In the genomic region with DNA sequence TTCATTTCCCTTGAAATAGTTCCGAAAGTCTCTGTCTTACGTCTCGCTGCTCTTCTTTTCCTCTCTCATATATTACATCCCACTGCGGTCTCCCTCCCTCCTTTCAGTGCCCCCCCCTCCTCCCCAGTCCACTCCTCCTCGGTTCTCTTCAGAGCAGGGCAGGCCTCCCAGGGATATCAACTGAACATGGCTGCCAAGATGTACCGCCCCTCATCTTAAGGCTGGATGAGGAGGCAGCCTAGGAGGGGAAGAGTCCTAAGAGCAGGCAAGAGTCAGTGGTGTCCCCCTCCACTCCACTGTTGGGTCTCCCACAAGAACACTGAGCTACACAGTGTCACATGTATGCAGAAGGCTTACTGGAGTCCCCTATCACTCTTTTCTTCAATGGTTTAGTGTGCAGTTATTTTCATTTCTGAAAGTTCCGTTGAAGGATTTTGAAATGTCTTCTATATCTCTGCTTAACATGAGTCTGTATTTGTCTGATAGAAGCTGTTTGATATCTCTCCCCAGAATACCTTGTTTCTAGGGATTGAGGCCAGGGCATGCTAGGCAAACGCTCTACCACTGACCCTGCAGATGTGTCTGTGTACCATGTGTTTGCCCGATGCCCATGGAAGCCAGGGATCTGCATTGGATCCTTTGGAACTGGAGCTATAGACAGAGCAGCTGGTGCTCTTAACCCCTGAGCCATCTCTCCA, we compare ENCODE assay signal across 19 mouse cellular contexts. TPM values are rescaled to one million over a fixed set of nuclear protein-coding genes. Genes with fewer than 3 reads are reported as not detected.
"Had no signal": no experiment of that assay in that cellular context is flagged by ENCODE, and none has a peak within 500 bp of the region (broad histone marks: within the 10 kb centered on the region; RNA-seq: fewer than 3 reads in every experiment).

No protein-coding gene starts in this region.

- H3K4me1 ChIP-seq: kidney, embryonic 15.5 days; limb, embryonic 10.5 days; limb, embryonic 13.5 days; lung, embryonic 15.5 days; midbrain, embryonic 12.5 days; midbrain, embryonic 15.5 days; neural tube, embryonic 12.5 days; neural tube, embryonic 15.5 days had no signal

- H3K27me3 ChIP-seq: kidney, embryonic 15.5 days; limb, embryonic 13.5 days; lung, embryonic 15.5 days; midbrain, embryonic 12.5 days; midbrain, embryonic 15.5 days; neural tube, embryonic 12.5 days; neural tube, embryonic 15.5 days had no signal

- ATAC-seq: inflammation-experienced regulatory T-cells, adult 6 months; intestine, postnatal 0 days; midbrain, embryonic 15.5 days had no signal

- H3K4me2 ChIP-seq: kidney, embryonic 15.5 days; limb, embryonic 13.5 days; lung, embryonic 15.5 days; midbrain, embryonic 12.5 days; midbrain, embryonic 15.5 days; neural tube, embryonic 12.5 days; neural tube, embryonic 15.5 days had no signal

- DNase-seq: kidney, adult 2 months; kidney, postnatal 10 days; kidney, postnatal 36 days; lung, postnatal 10 days; lung, postnatal 36 days; thymus, adult 2 months; thymus, postnatal 14 days; thymus, postnatal 4 days had no signal

- H3K27ac ChIP-seq: kidney, embryonic 15.5 days; limb, embryonic 10.5 days; limb, embryonic 13.5 days; lung, embryonic 15.5 days; midbrain, embryonic 12.5 days; midbrain, embryonic 15.5 days; neural tube, embryonic 12.5 days; neural tube, embryonic 15.5 days had no signal

- H3K9ac ChIP-seq: kidney, embryonic 15.5 days; limb, embryonic 13.5 days; lung, embryonic 15.5 days; midbrain, embryonic 12.5 days; midbrain, embryonic 15.5 days; neural tube, embryonic 12.5 days; neural tube, embryonic 15.5 days had no signal

- H3K9me3 ChIP-seq: kidney, embryonic 15.5 days; limb, embryonic 10.5 days; limb, embryonic 13.5 days; lung, embryonic 15.5 days; midbrain, embryonic 12.5 days; midbrain, embryonic 15.5 days; neural tube, embryonic 12.5 days; neural tube, embryonic 15.5 days had no signal

- H3K4me3 ChIP-seq: kidney, embryonic 15.5 days; limb, embryonic 10.5 days; limb, embryonic 13.5 days; lung, embryonic 15.5 days; midbrain, embryonic 12.5 days; midbrain, embryonic 15.5 days; neural tube, embryonic 12.5 days; neural tube, embryonic 15.5 days had no signal

RNA-seq across cellular contexts. Expression of gene Kcnh3, which starts 40.3 kb away (rescaled TPM):
- polyA plus RNA-seq: inflammation-experienced regulatory T-cells, adult 6 months; limb, embryonic 10.5 days; liver, adult 2 months had no signal
